Mouse (Mus musculus) gastrocnemius, adult 8-10 months (tissue): ENCODE measurements around the gene Atf3. TPM values are rescaled to one million over a fixed set of nuclear protein-coding genes. Genes with fewer than 3 reads are reported as not detected.

Experiments used
- DNase-seq, 2 experiments: peaks; one replicate each; pipeline ENCODE4 v3.0.0; 2022; ENCODE audit warnings: low spot score in 2 of 2
- total RNA-seq, 4 experiments: library from RNA; stranded (reverse); gene quantifications; 2 replicates each; pipeline ENCODE4 v1.2.4; 2022

The Atf3 gene
- total RNA-seq, result 10 to 100 TPM in 1 of 4 experiments, 1 to 10 TPM in 3; 1.9 to 19.3 (median 7.4) TPM

- DNase-seq, result no peak
Measured at GRCm38 (mm10) chr1:191217939-191218338, at the start of gene Atf3. Gene Atf3, minus strand, starts transcription at chr1:191218039.

GRCm38 (mm10) chr1:191267162-191267561 is 49.3 kb upstream of the Atf3 start:
- no peak for DNase-seq

- DNase-seq, result no peak
Measured at GRCm38 (mm10) chr1:191263471-191263870, 45.6 kb upstream of the Atf3 start.

GRCm38 (mm10) chr1:191261861-191262260 is 44.0 kb upstream of the Atf3 start:
- DNase-seq, result no peak

- DNase-seq, result no peak
Measured at GRCm38 (mm10) chr1:191259661-191260060, 41.8 kb upstream of the Atf3 start.

GRCm38 (mm10) chr1:191259121-191259520 is 41.3 kb upstream of the Atf3 start:
- DNase-seq, result no peak

GRCm38 (mm10) chr1:191258521-191258920 is 40.7 kb upstream of the Atf3 start:
- no peak for DNase-seq

GRCm38 (mm10) chr1:191257981-191258380 is 40.1 kb upstream of the Atf3 start:
- DNase-seq, result no peak

GRCm38 (mm10) chr1:191257351-191257771 is 39.5 kb upstream of the Atf3 start:
- DNase-seq, result no peak

- DNase-seq, result no peak
Measured at GRCm38 (mm10) chr1:191256566-191257350, 38.9 kb upstream of the Atf3 start.

GRCm38 (mm10) chr1:191256134-191256533 is 38.3 kb upstream of the Atf3 start:
- no peak for DNase-seq

- peak in 1 of 2 experiments; percentile 52 for DNase-seq
Measured at GRCm38 (mm10) chr1:191254448-191254847, 36.6 kb upstream of the Atf3 start.

GRCm38 (mm10) chr1:191253636-191254035 is 35.8 kb upstream of the Atf3 start:
- DNase-seq, result no peak

GRCm38 (mm10) chr1:191249975-191250374 is 32.1 kb upstream of the Atf3 start:
- no peak for DNase-seq

- DNase-seq, result no peak
Measured at GRCm38 (mm10) chr1:191248423-191248822, 30.6 kb upstream of the Atf3 start.

- DNase-seq, result no peak
Measured at GRCm38 (mm10) chr1:191247561-191247960, 29.7 kb upstream of the Atf3 start.

- DNase-seq, result no peak
Measured at GRCm38 (mm10) chr1:191243855-191244254, 26.0 kb upstream of the Atf3 start.

- DNase-seq, result no peak
Measured at GRCm38 (mm10) chr1:191242065-191242698, 24.3 kb upstream of the Atf3 start.

GRCm38 (mm10) chr1:191241574-191241973 is 23.7 kb upstream of the Atf3 start:
- no peak for DNase-seq

GRCm38 (mm10) chr1:191239602-191240001 is 21.8 kb upstream of the Atf3 start:
- DNase-seq, result no peak

GRCm38 (mm10) chr1:191235788-191236542 is 18.1 kb upstream of the Atf3 start:
- DNase-seq, result no peak

- DNase-seq, result no peak
Measured at GRCm38 (mm10) chr1:191234837-191235236, 17.0 kb upstream of the Atf3 start.
